Mouse (Mus musculus) Patski (cell line): ENCODE measurements around the gene Atp5mpl. TPM values are rescaled to one million over a fixed set of nuclear protein-coding genes. Genes with fewer than 3 reads are reported as not detected.

ENCODE experiments used
- ATAC-seq: fragments of 100-300 bp; one replicate; pipeline ENCODE4 v1.8.0; 2021
- CTCF ChIA-PET: fragments of 350-600 bp; sonication (Branson Sonifier 250); formaldehyde crosslinking; loops from one replicate; lab custom pipeline; 2022; ENCODE audit warnings: inconsistent platforms; lab: Charles Lee
- POLR2A ChIA-PET: fragments of 350-600 bp; sonication (Branson Sonifier 250); formaldehyde crosslinking; loops from one replicate; lab custom pipeline; 2022; ENCODE audit warnings: antibody characterized with exemption, inconsistent platforms; lab: Charles Lee
- DNase-seq: peaks from one replicate; pipeline ENCODE4 v3.0.0-alpha.2; 2011; ENCODE audit warnings: low read depth, low spot score
- H3K27me3 ChIP-seq: fragments of 371-371 bp; one replicate; pipeline ENCODE4 v1.5.1; 2021
- CTCF ChIP-seq: fragments of 100-300 bp; IDR thresholded peaks from one replicate; pipeline ENCODE4 v1.5.1; 2021
- in situ Hi-C: fragments of 300-500 bp; cut with MboI; formaldehyde crosslinking; loops from 3 replicates; pipeline ENCODE4 v1.11.1; 2018; ENCODE audit warnings: low pct_unique_long_range_greater_than_20kb, mixed read lengths
- polyA plus RNA-seq: library from polyadenylated mRNA; unstranded; gene quantifications from one replicate; pipeline ENCODE4 v1.2.3, GENCODE M21; 2021

Atp5mpl gene
- 472 TPM for polyA plus RNA-seq

DNA sequence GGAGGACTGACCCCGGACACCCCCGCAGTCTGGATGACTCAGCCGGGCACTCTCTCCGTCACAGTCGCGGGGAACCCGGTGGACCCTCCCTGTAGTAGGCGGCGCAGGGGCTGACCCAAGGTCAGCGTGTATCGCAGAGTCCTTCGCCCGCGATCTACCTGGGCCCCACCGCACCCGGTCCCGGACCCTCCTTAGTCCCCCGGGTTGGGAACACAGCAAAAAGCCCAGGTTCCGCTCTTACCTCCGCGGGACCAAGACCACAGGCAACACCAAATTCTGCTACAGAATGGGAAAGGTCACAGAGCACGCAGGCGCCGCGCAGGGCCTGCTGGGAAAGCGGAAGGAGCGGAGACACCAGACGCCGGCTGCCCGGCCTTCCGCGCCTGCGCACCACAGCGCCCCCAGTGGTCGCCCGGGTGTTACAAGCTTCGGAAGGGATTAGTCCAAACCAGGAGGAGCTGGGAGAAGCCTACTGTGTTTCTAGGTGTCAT is at the start of gene Atp5mpl:
TSS of gene Atp5mpl (minus strand) at position 295 of the 491 bp plus-strand sequence.
- peaks cover 7% of the 10 kb centered on the region for H3K27me3 ChIP-seq
- DNase-seq (no peak), ATAC-seq (peak; percentile 60)
- CTCF ChIA-PET = interaction anchor here (0.6 to 1.0 kb wide), 6 partner anchors 9 to 110 kb away, joined by 3 read pairs; partner anchors contain the start of gene Rd3l
- POLR2A ChIA-PET = interaction anchor here (0.6 to 0.9 kb wide), 2 partner anchors 8 to 10 kb away, joined by 3 read pairs; no protein-coding TSS in a partner anchor
- in situ Hi-C loops = no loop called here
- peak; percentile 100 for TF ChIP-seq CTCF

DNA sequence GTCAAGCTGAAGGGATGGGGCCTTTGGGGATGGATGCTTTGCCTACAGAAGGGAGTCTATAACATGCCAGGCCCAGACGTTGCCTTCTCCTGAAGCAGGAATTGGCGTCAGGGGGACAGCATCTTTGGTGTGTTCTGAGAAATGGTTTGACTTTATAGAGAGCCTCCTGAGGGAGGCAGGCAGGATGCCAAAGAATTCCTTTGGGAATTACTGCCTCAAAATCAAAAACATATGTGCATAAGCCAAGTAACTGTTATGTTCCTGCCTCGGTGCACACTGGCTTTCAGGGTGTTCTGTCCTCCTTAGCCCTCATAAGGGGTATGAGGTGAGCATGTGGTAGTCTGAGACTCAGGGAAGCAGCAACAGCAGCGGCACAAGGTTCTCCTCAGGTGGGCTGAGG is 49.6 kb upstream of the Atp5mpl start:
- no peak for ATAC-seq
- POLR2A ChIA-PET = no interaction called here
- TF ChIP-seq CTCF = no peak
- CTCF ChIA-PET = no interaction called here
- in situ Hi-C loops = no loop called here
- H3K27me3 ChIP-seq = no peaks in the 10 kb centered on the region
- no peak for DNase-seq

DNA sequence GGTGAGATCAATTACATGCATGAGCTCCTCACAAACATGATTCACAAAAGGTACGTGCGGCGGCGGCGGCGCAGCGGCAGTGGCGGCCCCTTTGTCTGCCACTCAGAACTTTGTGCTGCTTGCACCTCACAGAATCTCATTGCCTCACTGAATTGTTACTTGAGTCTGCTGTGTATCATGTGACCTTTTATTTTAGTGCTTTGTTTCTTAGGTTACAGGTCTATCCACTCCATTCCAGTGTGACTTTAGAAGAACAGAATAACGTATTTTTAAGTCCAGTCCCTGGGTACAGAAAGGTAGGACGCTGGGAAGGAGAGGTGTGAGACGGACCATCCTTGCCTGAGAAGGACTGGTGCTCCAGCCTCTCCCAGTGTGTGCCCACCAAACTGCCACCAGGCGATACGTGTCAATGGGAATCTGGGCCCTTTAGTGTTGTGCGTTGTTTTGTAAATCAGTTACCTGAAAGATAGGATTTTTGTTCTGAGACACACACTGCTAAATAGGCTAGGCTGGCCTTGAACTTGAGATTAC is 46.6 kb upstream of the Atp5mpl start:
- ChIA-PET CTCF (no interaction called here), POLR2A (no interaction called here)
- no peak for DNase-seq
- ATAC-seq = no peak
- no peak for TF ChIP-seq CTCF
- in situ Hi-C loops = no loop called here
- no peaks in the 10 kb centered on the region for H3K27me3 ChIP-seq

DNA sequence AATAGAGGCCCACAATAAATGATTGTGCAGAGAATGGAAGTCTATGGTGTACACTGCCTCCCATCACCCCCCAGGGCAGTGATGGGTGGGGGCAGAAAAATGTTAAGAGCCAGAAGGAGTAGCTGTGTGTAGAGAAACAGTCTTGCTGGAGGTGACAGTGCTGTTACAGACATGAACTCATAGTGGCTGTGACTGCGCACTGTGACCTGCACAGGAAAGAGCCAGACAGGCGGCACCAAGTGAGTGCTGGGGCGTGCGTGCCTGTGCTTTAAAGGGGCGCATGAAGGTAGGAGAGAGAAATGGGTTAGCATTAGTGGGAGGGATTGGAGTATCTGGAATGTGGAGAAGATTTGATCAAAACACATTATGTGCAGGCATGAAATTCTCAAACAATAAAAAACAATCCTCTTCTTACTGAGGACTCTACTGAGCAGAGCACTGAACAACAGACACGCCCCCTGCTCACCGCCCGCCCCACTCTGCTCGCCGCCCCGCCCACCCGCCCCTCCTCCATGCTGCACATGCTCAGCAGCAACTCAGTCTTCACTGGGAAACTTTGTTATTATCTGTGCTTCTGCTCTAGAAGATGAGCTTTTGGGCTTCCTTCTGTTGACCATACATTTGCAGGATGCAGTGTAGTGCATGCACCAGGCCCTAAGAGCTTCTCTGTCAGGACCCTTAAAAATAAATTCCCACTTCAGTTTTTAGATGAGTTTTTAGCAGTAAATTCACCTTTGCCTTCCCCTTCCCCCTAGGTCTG is 45.9 kb upstream of the Atp5mpl start:
- TF ChIP-seq CTCF = no peak
- ChIA-PET POLR2A (no interaction called here), CTCF (no interaction called here)
- DNase-seq = no peak
- in situ Hi-C loops = no loop called here
- no peaks in the 10 kb centered on the region for H3K27me3 ChIP-seq
- ATAC-seq = no peak

DNA sequence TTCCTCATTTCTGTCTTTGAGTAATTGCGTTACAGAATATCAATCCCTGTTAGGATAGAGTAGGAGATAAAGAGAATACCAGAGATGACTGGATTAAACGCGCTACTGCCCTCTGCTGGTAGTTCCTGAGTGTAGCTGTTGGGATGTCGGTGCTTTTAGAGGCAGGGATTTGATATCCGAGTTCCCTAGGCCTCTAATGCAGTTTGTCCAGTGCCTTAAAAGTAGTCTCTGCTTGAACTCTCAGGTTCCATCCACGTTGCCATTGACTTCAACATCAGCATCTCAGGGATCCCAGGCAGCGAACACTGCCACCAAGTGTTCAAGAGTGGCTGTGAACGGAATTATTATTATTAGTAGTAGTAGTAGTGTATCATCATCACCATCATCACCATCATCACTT is 34.4 kb upstream of the Atp5mpl start:
- POLR2A ChIA-PET = no interaction called here
- ATAC-seq = no peak
- TF ChIP-seq CTCF = peak; percentile 72
- CTCF ChIA-PET = interaction anchor here (0.7 to 1.7 kb wide), 6 partner anchors 10 to 262 kb away, joined by 3 to 5 read pairs (median 3); no protein-coding TSS in a partner anchor
- DNase-seq = no peak
- H3K27me3 ChIP-seq = peaks cover 8% of the 10 kb centered on the region
- in situ Hi-C loops = no loop called here

DNA sequence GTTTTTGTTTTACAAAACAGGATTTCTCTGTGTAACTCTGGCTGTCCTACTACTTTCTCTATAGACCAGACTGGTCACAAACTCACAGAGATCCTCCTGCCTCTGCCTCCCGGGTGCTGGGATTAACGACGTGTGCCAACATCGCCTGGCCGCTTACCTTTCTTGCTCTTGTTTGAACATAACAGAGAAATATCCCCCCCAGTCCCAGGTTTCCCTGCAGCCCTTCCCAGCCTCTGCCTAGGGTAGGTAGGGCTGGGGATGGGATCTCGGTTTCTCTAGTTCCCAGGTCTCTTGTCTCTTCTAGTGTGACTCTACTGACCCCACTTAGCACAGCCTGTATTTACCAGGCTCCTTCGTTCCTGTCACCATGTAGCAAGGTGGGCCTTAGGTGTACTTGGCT is 33.0 kb upstream of the Atp5mpl start:
- CTCF ChIA-PET = no interaction called here
- in situ Hi-C loops = no loop called here
- ATAC-seq (no peak), DNase-seq (no peak)
- peaks cover 8% of the 10 kb centered on the region for H3K27me3 ChIP-seq
- POLR2A ChIA-PET = no interaction called here
- no peak for TF ChIP-seq CTCF

DNA sequence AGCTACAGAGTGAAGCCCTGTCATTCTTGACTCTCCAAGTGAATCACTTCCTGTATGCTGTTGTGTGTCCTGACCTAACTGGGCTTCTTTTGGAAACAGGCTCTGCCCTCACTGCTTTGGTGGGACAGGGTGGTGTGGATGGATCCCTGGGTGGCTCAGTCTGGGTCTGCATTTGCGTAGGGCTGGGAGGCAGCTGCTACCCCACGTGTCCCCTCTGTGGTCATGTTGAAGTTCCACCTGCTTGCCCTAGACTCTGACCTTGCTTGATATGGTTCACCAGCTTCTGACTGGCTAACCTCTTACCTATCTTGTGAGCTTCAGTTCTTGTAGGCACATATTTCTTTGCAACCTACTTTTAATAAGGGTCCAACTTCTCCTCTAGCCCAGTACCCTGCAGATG is 28.4 kb upstream of the Atp5mpl start:
- POLR2A ChIA-PET = no interaction called here
- no peak for DNase-seq

DNA sequence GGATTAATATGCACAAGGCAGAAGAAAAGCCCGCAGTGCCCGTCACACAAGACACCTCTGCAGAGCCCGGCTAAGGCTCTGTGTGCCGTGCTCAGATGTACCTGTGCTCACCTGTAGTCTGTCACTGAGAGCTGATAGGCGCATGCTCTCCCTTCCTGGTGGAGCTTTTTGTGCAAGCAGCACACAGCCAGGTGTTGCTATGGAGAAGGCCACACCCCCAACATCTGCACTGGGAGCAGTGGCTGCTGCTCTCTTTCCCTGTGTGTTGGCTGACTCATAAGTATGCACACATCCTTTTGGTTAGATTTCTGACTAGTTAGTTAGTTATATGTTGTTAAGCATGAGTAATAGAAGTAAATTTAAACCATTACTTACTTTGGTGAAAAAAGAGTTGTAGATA is 25.8 kb upstream of the Atp5mpl start:
- ATAC-seq (no peak), DNase-seq (no peak)
- no peaks in the 10 kb centered on the region for H3K27me3 ChIP-seq
- TF ChIP-seq CTCF = no peak
- CTCF ChIA-PET = interaction anchor here (1.0 kb wide), 1 partner anchor 11 kb away, joined by 3 read pairs; the partner anchor contains the start of gene Rd3l
- POLR2A ChIA-PET = no interaction called here
- in situ Hi-C loops = no loop called here

More for the DNA sequence above, 28.4 kb upstream of the Atp5mpl start:
- in situ Hi-C loops = no loop called here
- CTCF ChIA-PET = no interaction called here
- no peak for ATAC-seq
- no peak for TF ChIP-seq CTCF
- no peaks in the 10 kb centered on the region for H3K27me3 ChIP-seq

DNA sequence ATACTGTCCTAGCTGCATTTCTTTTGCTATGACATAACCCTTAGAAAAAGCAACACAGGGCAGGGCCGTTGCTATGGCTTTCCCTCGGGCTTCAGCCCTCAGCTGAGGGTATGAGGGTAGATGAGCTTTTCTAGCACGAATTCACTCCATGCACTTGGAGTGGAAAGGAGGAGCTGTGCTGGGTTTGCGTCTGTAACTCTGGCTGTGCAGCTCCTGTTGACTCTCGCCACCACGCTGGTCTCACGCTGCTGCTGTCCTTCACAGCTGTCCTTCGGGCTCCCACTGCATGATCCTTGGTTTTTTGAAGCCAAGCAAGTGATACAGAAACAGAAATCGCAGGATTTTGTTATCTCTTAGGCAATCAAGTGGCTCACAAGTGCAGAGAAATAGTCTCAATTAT is 20.0 kb upstream of the Atp5mpl start:
- CTCF ChIA-PET = no interaction called here
- in situ Hi-C loops = no loop called here
- DNase-seq = no peak
- POLR2A ChIA-PET = interaction anchor here (0.8 kb wide), 1 partner anchor 45 kb away, joined by 3 read pairs; no protein-coding TSS in a partner anchor
- peaks cover 5% of the 10 kb centered on the region for H3K27me3 ChIP-seq
- no peak for ATAC-seq
- TF ChIP-seq CTCF = no peak

DNA sequence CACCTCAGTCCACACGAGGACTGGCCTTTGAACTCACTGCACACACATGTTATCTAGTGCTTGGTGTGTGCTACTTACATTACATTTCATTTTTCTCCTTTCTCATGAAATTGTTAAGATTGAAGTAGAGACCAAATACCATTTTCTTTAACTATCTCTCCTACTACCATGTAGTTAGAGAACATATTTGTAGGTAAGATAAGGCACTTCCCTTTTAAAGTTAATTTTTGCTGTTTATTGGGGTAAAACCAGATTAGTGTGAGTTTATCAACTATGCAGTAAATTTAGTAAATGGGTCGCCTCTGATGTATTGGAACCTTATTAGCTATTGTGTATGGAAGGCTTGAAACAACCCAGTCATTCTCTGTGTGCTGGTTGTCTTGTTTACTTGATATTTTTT is 16.4 kb upstream of the Atp5mpl start:
- in situ Hi-C loops = no loop called here
- peaks cover 15% of the 10 kb centered on the region for H3K27me3 ChIP-seq
- DNase-seq (no peak), ATAC-seq (no peak)
- CTCF ChIA-PET = no interaction called here
- no peak for TF ChIP-seq CTCF
- POLR2A ChIA-PET = no interaction called here

DNA sequence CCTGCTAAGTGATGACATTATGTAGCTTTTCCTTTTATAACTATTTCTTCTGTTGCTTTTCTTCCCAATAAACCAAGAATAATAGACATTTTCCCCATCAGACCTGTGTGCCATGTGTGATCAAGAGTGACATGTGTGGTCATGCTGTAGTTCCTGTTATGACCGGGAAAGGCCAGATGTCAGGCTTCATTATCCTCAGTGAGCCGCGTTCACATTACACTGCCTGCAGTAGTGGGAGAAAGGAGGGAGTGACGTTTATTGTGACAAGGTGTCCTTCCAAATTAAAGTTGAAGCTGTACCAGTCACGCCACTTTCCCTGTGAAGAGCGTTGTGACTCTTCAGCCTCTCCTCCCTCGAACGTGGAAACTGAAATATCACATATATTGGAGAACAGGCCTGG is 15.1 kb upstream of the Atp5mpl start:
- peaks cover 15% of the 10 kb centered on the region for H3K27me3 ChIP-seq
- ATAC-seq (no peak), DNase-seq (no peak)
- in situ Hi-C loops = no loop called here
- ChIA-PET CTCF (interaction anchor here (0.8 to 1.6 kb wide), 2 partner anchors 11 to 20 kb away, joined by 3 read pairs; no protein-coding TSS in a partner anchor), POLR2A (no interaction called here)
- no peak for TF ChIP-seq CTCF
